Mouse (Mus musculus) cerebellum, postnatal 10 days (tissue): ENCODE results near the gene Epha2.

Experiments used
- DNase-seq, 2 experiments: peaks; one replicate each; pipeline ENCODE4 v3.0.0; 2021; ENCODE audit warnings: mixed read lengths in 2 of 2

Gene Epha2

GRCm38 (mm10) chr4:141280471-141280870, 20.6 kb upstream of the Epha2 start:
- DNase-seq: no peak

- no peak for DNase-seq
Observed at GRCm38 (mm10) chr4:141281153-141281552, 19.9 kb upstream of the Epha2 start.

DNA sequence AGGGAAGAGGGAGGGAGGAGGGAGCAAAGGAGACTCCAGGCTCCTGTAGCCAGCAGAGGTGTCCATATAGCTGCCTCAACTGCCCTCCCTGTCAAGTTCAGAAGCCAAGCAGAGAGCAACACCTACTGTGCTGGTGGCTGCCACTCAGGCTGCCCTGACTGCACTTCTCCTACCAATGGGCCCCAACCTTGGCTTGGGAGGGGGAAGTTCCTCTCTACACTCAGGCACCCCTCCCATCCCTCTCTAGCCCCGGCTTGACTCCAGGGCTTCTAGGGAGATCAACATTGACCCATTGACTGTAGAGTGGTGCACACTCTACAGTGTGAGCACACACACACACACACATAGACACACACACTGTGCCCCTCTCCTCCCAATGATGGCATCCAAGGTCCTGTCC, 19.5 kb upstream of the Epha2 start:
- DNase-seq: no peak

GRCm38 (mm10) chr4:141282087-141282486, 19.0 kb upstream of the Epha2 start:
- no peak for DNase-seq

DNA sequence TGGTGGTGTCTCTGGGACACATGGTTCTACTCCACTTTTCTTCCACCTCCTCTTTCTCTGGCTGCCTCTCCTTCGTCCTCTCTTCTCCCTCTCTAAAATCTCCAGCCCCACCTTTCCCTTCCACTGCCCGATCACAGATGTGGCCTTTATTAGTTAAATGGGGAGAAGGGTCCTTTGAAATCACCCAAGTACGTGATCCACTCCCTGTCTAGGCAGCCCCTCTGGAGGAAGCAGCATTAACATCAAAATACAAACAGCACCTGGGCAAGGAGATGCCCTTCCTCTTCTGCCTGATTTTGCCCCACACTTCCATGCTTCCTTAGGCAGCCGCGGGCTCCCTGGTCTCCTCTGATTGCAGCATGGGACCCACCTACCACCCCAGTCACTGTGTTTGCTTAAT, 18.4 kb upstream of the Epha2 start:
- no peak for DNase-seq

- DNase-seq: no peak
Observed at GRCm38 (mm10) chr4:141283176-141283878, 17.7 kb upstream of the Epha2 start.

DNA sequence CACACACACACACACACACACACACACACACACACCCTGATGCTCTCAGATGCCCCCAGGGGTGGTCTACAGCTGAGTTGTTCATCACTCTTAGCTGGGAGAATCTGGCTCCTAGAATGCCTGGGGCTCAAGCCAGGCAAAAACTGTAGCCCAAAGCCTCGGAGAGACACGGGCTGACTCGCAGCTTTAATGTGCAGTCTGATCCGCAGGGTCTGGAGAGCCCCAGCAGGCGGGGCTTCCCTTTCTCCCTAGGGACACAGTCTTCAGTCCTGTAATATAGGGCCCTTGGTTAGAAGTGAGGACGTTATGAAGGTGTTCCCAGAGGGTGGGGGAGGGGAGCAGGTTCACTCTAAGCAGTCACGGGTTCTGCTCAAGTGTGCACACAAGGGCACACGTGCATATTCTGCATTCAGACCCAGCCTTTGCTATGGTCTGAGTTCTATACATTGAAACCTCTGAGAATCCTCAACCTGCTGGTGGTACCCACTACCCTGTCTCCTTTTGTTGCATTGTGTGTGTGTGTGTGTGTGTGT, 17.1 kb upstream of the Epha2 start:
- DNase-seq: no peak

- DNase-seq: no peak
Observed at GRCm38 (mm10) chr4:141284486-141284885, 16.6 kb upstream of the Epha2 start.

DNA sequence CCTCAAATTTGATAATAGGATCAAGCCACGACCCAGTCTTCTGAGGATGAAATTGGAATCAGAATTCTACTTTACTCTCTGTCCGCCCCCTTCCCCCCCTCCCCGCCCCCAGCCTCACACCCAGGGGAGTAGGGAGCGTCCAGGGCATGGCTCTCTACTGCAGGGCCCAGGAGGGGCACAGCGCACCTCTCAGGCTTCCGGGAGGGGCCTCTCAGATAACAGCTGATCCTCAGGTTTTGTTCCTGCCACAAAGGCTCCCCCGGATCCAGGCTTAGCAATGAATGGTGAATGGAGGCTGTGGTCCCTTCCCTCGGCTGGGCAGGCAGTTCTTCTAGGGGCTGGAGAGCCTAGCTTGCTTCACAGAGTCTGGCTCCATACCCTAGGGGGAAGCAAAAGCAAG, 15.9 kb upstream of the Epha2 start:
- no peak for DNase-seq

DNA sequence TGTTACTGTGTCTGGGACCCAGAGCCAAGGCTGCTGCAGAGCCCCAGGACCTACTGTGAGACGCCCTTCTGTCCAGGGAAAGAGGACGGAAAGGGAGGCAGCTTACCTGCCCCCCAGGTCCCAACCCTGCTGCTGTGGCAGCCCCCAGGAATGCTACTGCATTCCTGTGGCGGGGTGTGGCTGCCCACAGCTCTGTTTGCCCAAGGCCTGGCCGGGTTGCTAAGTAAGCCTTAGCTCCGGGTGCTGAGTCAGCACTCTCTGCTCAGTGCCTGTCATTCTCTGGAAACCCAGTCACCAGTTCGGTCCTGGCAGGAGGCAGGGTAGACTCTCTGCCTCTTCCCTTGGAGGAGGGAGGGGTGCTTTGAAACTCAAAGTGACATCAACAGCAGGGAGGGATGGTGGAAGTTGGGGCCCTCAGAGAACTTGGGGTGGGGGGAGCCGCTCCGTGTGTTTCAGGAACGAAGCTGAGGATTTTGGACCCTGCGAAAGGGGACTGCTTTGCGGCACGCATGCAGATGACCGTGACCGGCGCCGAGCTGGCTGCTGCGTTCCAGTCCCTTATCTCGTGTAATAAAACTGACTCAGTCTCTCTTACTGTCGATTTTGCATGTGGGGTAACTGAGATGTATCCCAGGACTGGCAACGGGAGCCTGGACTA, 14.1 kb upstream of the Epha2 start:
- no peak for DNase-seq

GRCm38 (mm10) chr4:141287518-141288004, 13.5 kb upstream of the Epha2 start:
- no peak for DNase-seq

GRCm38 (mm10) chr4:141288152-141288551, 12.9 kb upstream of the Epha2 start:
- no peak for DNase-seq

DNA sequence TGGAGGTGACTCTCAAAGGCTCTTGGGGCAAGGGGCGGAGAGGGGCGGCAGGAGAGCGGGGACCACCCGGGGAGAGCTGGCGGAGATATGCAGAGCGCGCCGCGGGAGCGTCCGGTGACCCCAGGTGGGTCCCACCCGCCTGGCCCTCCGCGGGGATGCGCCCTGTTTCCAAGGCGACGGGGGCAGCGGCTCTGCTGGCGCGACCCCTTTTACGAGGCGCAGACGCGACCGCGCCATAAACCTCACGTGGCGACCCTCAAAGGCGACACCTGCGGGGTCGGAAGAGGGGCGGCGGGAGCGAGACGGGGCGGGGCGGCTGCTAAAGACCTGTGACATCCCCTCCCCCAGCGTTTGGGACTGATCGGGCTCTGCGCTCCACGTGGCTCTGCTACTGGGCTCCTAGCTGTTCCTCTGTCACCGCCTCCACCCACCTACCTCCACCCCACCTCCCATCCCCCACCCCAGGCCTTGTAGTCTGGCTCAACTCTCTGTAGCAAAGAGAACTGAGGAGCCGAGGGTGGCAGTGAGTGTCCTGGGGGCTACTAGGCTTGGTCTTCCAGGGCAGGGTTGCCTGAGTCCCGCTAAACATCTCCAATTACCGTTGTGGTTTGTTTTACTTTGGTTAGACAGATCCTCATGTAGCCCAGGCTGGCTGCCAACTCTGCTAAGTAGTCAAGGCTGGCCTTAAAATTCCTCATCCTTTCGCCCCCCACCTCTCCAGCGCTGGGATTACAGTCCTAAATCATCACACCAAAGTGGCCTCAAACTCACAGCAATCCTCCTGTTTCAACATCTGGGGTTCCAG, 9.3 kb upstream of the Epha2 start:
- no peak for DNase-seq

- DNase-seq: no peak
Observed at GRCm38 (mm10) chr4:141295774-141296186, 5.3 kb upstream of the Epha2 start.

GRCm38 (mm10) chr4:141297934-141298333, 3.1 kb upstream of the Epha2 start:
- DNase-seq: no peak

- DNase-seq: no peak
Observed at GRCm38 (mm10) chr4:141299356-141299755, 1.7 kb upstream of the Epha2 start.

GRCm38 (mm10) chr4:141300196-141300595, 844 bp upstream of the Epha2 start:
- DNase-seq: no peak

DNA sequence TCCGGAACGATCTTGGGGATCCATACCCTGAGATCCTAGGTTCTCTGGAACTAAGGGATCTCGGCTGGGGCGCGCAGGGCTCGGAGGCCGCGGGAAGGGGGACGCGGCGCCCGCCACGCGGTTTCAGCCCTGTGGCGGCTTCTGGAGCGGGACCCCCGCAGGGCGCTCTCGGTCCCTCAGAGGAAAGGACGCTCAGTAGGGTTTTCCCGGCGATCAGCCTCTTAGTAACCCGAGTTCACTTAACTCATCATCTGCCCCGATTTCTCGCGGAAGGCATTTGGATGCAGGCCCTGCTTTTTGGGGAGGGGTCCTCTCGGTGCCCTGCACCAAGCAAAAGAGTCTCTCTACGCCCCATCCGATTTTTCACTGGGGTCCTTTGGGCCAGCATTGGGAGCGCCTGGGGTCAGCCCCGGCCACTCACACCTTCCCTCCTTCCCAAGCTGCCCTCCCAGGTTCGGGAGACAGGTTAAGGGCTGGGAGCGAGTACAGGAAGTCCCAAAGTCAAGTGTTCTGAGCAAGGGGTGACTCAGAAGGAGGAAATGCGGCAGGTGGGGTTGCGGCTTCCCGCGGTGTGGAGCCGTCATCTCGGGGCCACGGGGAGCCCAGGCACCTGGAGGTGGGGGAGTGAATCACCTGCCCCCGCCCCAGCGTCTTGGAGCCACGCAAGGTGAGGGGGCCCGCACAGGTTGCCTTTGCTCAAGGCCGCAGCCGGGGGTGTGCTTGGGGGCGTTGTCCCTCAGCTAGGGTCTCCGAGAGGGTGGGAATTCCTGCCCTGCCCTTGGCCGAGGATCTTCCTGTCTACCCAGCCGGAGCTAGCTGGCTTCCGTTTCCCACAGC, 769 bp downstream of the Epha2 start:
- no peak for DNase-seq

- no peak for DNase-seq
Observed at GRCm38 (mm10) chr4:141302428-141303401, 1.7 kb downstream of the Epha2 start.

- no peak for DNase-seq
Observed at GRCm38 (mm10) chr4:141303402-141304222, 2.6 kb downstream of the Epha2 start.
